Mouse (Mus musculus): ENCODE measurements around the gene Gm6164.
"Not testable (repeated sequence)": the region's sequence is repeated elsewhere in the genome, so short reads cannot be mapped to it uniquely, and the experiment has no call there.

The Gm6164 gene

DNA sequence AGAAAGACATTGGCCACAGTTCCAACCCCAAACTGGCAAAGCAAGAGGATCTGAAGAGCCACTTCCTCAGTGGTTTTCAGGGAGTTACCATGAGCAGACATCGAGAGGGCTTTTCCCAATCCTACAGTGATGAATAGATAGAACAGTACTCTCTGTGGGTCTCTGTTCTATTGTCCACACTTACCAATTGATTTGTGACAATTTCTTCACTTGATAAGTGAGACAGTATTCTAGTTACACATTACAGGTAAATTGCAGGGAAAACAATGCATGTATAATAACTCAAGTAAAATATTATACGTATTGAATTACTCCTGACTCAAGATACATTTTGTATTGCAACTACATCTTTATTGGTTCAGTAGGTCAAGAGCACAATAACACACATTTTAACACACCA, at the start of gene Gm6164:
Gene Gm6164 (minus strand): TSS at position 101 of the 400 bp plus-strand sequence.
- DNase-seq: not testable (repeated sequence)

DNA sequence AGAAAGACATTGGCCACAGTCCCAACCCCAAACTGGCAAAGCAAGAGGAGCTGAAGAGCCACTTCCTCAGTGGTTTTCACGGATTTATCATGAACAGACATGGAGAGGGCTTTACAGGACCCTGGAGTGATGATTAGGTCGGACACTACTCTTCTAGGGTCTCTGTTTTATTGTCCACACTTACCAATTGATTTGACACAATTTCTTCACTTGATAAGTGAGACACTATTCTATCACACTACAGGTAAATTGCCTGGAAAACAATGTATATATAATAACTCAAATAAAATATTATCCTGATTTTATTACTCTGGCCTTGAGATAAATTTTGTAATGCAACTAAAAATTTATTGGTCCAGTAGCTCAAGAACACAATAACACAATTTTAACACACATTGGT, 28.3 kb upstream of the Gm6164 start, which contains the start of gene Gm4498:
Gene Gm4498 (minus strand): TSS at position 101 of the 400 bp plus-strand sequence.
- not testable (repeated sequence) for DNase-seq

DNA sequence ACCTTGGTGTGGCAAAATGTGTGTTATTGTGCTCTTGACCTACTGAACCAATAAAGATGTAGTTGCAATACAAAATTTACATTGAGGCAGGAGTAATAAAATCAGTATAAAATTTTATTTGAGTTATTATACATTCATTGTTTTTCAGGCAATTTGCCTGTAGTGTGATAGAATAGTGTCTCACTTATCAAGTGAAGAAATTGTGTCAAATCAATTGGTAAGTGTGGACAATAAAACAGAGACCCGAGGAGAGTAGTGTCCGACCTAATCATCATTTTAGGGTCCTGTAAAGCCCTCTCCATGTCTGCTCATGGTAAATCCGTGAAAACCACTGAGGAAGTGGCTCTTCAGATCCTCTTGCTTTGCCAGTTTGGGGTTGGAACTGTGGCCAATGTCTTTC, 12.0 kb downstream of the Gm6164 start, which contains the start of gene Vmn1r95:
Gene Vmn1r95 (plus strand): TSS at position 301 of the 400 bp plus-strand sequence.
- not testable (repeated sequence) for DNase-seq

DNA sequence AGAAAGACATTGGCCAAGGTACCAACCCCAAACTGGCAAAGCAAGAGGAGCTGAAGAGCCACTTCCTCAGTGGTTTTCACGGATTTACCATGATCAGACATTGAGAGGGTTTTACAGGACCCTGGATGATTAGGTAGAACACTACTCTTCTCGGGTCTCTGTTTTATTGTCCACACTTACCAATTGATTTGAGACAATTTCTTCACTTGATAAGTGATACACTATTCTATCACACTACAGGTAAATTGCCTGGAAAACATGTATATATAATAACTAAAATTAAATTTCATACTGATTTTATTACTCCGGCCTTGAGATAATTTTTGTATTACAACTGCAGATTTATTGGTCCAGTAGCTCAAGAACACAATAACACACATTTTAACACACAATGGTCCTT, 37.1 kb downstream of the Gm6164 start, which contains the start of gene Vmn1r94:
Gene Vmn1r94 (minus strand): TSS at position 101 of the 400 bp plus-strand sequence.
- not testable (repeated sequence) for DNase-seq

Measured in lung, postnatal 10 days (tissue).